Mouse (Mus musculus): ENCODE data around the gene Tmod3.

GRCm38 (mm10) chr9:75466641-75467040, 92.8 kb downstream of the Tmod3 start:
- TF ChIP-seq CTCF (IDR thresholded peaks at IDR 0.05; ENCODE audit: borderline replicate concordance, extremely low read depth, insufficient read depth, insufficient read length): no peak
- no peak for TF ChIP-seq POLR2A (IDR thresholded peaks at IDR 0.05; ENCODE audit: borderline replicate concordance, extremely low read depth, insufficient read depth, insufficient read length, poor library complexity, severe bottlenecking)

Measured in brain, embryonic 14.5 days (tissue).